Mouse (Mus musculus) embryonic fibroblast, embryonic 13.5 days (primary cell): ENCODE measurements around the gene Pea15a.

Experiments
- CTCF ChIP-seq: IDR thresholded peaks from 2 replicates; pipeline ENCODE4 v1.5.1; 2011; ENCODE audit warnings: mild to moderate bottlenecking, control low read depth, low read length, moderate library complexity, borderline replicate concordance; ENCODE audit not compliant: insufficient read depth
- POLR2A ChIP-seq: IDR thresholded peaks from 2 replicates; pipeline ENCODE4 v1.6.1; 2011; ENCODE audit warnings: low read depth, mild to moderate bottlenecking, control low read depth, low read length, moderate library complexity

GRCm38 (mm10) chr1:172229215-172229614, 22.6 kb upstream of the Pea15a start:
- TF ChIP-seq POLR2A (no peak), CTCF (no peak)
